Mouse (Mus musculus): Measurements from ENCODE around the gene Herc6. TPM values are rescaled to one million over a fixed set of nuclear protein-coding genes. Genes with fewer than 3 reads are reported as not detected.
"Not testable (repeated sequence)": the region's sequence is repeated elsewhere in the genome, so short reads cannot be mapped to it uniquely, and the experiment has no call there.

The Herc6 gene
- polyA plus RNA-seq, 1 experiment from 2014 or later: 6.7 TPM

DNA sequence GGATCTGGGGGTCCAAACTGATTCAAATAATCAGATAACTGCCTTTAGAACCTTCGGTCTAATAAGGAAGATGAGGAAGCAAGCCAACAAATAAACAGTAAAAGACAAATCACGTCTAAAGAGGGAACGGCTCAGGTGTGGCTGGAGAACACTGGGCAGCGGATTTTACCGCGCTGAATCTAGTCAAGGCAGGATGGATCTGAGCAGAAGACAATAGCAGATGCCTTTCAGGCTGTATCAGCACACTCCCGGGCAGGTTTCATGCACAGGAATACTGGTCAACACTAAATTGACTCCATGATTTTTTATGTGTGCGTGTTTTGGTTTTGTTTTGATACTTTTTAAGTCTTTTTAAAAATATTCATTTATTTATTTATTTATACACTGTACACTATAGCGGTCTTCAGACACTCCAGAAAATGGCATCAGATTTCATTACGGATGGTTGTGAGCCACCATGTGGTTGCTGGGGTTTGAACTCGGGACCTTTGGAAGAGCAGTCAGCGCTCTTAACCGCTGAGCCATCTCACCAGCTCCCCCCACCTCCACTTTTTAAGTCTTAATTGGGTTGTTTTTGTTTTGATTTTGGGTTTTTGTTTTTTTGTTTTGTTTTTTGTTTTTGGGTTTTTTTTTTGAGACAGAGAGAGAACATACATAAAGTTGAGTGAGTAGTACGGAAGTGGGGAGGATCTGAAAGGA is 44.7 kb upstream of the Herc6 start:
- H3K9me3 ChIP-seq (replicated peaks; ENCODE audit: control insufficient read depth, low read length): no peaks in the 10 kb centered on the region
- H3K4me2 ChIP-seq: peak overlapping the region; percentile 84
- H3K4me1 ChIP-seq (ENCODE audit: control insufficient read depth, insufficient read depth, low read length): peaks cover 8% of the 10 kb centered on the region; the same call in 1 of the 2 replicates
- 24% methylated on average over 14 of the region's 14 CpGs for WGBS (ENCODE audit: insufficient replicate concordance)
- no peaks in the 10 kb centered on the region for H3K36me3 ChIP-seq (ENCODE audit: control insufficient read depth, insufficient read depth, low read length)
- ATAC-seq (replicated peaks; ENCODE audit: insufficient number of reproducible peaks, low FRiP score, low TSS enrichment): no peak; the same call in 1 of the 2 replicates
- H3K9ac ChIP-seq (ENCODE audit: low read depth, low read length): peak overlapping the region; percentile 76
- peak overlapping the region; percentile 72 for H3K27ac ChIP-seq (ENCODE audit: low read depth, low read length)
- peak overlapping the region; percentile 76 for H3K4me3 ChIP-seq (ENCODE audit: low read depth, low read length)
- no peaks in the 10 kb centered on the region for H3K27me3 ChIP-seq (ENCODE audit: control insufficient read depth, insufficient read depth, low read length)

DNA sequence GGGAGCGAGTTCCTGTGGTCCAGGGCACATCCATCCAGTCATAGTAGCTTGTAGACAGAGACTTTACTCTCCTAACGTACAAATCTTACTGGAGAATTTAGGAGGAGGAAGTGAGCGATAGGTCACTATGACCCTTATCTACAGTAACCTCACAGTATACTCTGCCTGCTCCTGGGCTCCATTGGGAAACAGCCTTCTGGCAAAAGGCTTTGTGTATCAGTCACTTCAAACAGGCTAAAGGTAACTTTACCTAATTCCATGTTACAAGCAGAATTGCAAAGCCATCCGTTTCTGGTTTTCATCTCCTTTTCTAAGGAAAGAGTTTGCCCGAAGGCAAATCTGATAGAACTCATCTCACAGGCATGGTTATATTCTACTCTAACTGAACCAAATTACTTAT is 42.9 kb upstream of the Herc6 start:
- Histone ChIP-seq H3K4me1 (ENCODE audit: control insufficient read depth, insufficient read depth, low read length) (no peaks in the 10 kb centered on the region), H3K4me2 (no peak overlapping the region), H3K9ac (ENCODE audit: low read depth, low read length) (no peak overlapping the region), H3K36me3 (ENCODE audit: control insufficient read depth, insufficient read depth, low read length) (no peaks in the 10 kb centered on the region), H3K27me3 (ENCODE audit: control insufficient read depth, insufficient read depth, low read length) (no peaks in the 10 kb centered on the region), H3K4me3 (ENCODE audit: low read depth, low read length) (no peak overlapping the region), H3K27ac (ENCODE audit: low read depth, low read length) (no peak overlapping the region), H3K9me3 (replicated peaks; ENCODE audit: control insufficient read depth, low read length) (no peaks in the 10 kb centered on the region)
- WGBS (ENCODE audit: insufficient replicate concordance): 67% methylated on average over 5 of the region's 5 CpGs
- ATAC-seq (replicated peaks; ENCODE audit: insufficient number of reproducible peaks, low FRiP score, low TSS enrichment): no peak

GRCm38 (mm10) chr6:57540950-57541498 is 39.8 kb upstream of the Herc6 start:
- Histone ChIP-seq H3K27me3 (ENCODE audit: control insufficient read depth, insufficient read depth, low read length) (no peaks in the 10 kb centered on the region), H3K9ac (ENCODE audit: low read depth, low read length) (no peak overlapping the region), H3K4me1 (ENCODE audit: control insufficient read depth, insufficient read depth, low read length) (no peaks in the 10 kb centered on the region), H3K27ac (ENCODE audit: low read depth, low read length) (no peak overlapping the region), H3K36me3 (ENCODE audit: control insufficient read depth, insufficient read depth, low read length) (no peaks in the 10 kb centered on the region), H3K9me3 (replicated peaks; ENCODE audit: control insufficient read depth, low read length) (no peaks in the 10 kb centered on the region), H3K4me3 (ENCODE audit: low read depth, low read length) (no peak overlapping the region), H3K4me2 (no peak overlapping the region)
- no peak for ATAC-seq (replicated peaks; ENCODE audit: insufficient number of reproducible peaks, low FRiP score, low TSS enrichment)
- WGBS (ENCODE audit: insufficient replicate concordance): 80% methylated on average over 5 of the region's 5 CpGs

DNA sequence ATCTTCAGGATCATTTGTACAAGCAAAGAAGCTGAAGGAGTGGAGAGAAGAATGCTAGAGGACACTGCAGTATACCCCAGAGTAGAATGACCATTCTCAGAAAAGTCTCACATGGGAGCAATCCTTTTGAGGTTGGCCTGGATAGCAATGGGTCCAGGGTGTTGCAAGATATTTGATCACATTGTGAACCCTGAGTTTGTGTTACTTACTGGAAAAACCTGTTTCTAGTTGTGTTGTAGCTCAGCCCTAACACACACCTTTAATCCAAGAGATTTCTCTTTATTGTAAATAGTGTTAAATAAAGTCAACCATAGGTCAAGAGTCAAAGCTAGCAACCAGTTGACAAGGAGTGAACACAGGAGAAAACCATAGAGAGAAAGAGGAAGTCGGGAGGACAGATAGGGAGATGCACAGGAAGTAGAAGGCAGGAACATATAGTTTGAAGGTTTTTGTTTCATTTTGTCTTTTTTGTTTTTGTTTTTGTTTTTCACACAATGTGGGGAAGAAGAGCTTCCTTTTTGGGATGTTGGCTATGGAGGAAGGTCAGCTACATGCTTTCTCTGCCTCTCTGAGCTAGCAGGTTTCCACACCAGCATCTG is 39.0 kb upstream of the Herc6 start:
- H3K4me2 ChIP-seq: no peak overlapping the region
- WGBS (ENCODE audit: insufficient replicate concordance): 70% methylated on average over 1 of the region's 1 CpGs
- no peak for ATAC-seq (replicated peaks; ENCODE audit: insufficient number of reproducible peaks, low FRiP score, low TSS enrichment)
- no peaks in the 10 kb centered on the region for H3K4me1 ChIP-seq (ENCODE audit: control insufficient read depth, insufficient read depth, low read length)
- H3K9me3 ChIP-seq (replicated peaks; ENCODE audit: control insufficient read depth, low read length): no peaks in the 10 kb centered on the region
- H3K27me3 ChIP-seq (ENCODE audit: control insufficient read depth, insufficient read depth, low read length): no peaks in the 10 kb centered on the region
- H3K9ac ChIP-seq (ENCODE audit: low read depth, low read length): no peak overlapping the region
- no peaks in the 10 kb centered on the region for H3K36me3 ChIP-seq (ENCODE audit: control insufficient read depth, insufficient read depth, low read length)
- no peak overlapping the region for H3K4me3 ChIP-seq (ENCODE audit: low read depth, low read length)
- H3K27ac ChIP-seq (ENCODE audit: low read depth, low read length): no peak overlapping the region

GRCm38 (mm10) chr6:57543591-57543990 is 37.2 kb upstream of the Herc6 start:
- H3K9ac ChIP-seq (ENCODE audit: low read depth, low read length); H3K4me1 ChIP-seq (ENCODE audit: control insufficient read depth, insufficient read depth, low read length); H3K27me3 ChIP-seq (ENCODE audit: control insufficient read depth, insufficient read depth, low read length); H3K4me2 ChIP-seq; H3K36me3 ChIP-seq (ENCODE audit: control insufficient read depth, insufficient read depth, low read length); H3K9me3 ChIP-seq (replicated peaks; ENCODE audit: control insufficient read depth, low read length); ATAC-seq (replicated peaks; ENCODE audit: insufficient number of reproducible peaks, low FRiP score, low TSS enrichment); H3K4me3 ChIP-seq (ENCODE audit: low read depth, low read length); H3K27ac ChIP-seq (ENCODE audit: low read depth, low read length): not testable (repeated sequence)

GRCm38 (mm10) chr6:57544866-57545265 is 35.9 kb upstream of the Herc6 start:
- H3K9me3 ChIP-seq (replicated peaks; ENCODE audit: control insufficient read depth, low read length): no peaks in the 10 kb centered on the region
- H3K4me3 ChIP-seq (ENCODE audit: low read depth, low read length): no peak overlapping the region
- 39% methylated on average over 2 of the region's 2 CpGs for WGBS (ENCODE audit: insufficient replicate concordance)
- H3K4me2 ChIP-seq: no peak overlapping the region
- no peak overlapping the region for H3K27ac ChIP-seq (ENCODE audit: low read depth, low read length)
- no peaks in the 10 kb centered on the region for H3K27me3 ChIP-seq (ENCODE audit: control insufficient read depth, insufficient read depth, low read length)
- ATAC-seq (replicated peaks; ENCODE audit: insufficient number of reproducible peaks, low FRiP score, low TSS enrichment): no peak
- H3K4me1 ChIP-seq (ENCODE audit: control insufficient read depth, insufficient read depth, low read length): no peaks in the 10 kb centered on the region
- no peaks in the 10 kb centered on the region for H3K36me3 ChIP-seq (ENCODE audit: control insufficient read depth, insufficient read depth, low read length)
- H3K9ac ChIP-seq (ENCODE audit: low read depth, low read length): no peak overlapping the region

DNA sequence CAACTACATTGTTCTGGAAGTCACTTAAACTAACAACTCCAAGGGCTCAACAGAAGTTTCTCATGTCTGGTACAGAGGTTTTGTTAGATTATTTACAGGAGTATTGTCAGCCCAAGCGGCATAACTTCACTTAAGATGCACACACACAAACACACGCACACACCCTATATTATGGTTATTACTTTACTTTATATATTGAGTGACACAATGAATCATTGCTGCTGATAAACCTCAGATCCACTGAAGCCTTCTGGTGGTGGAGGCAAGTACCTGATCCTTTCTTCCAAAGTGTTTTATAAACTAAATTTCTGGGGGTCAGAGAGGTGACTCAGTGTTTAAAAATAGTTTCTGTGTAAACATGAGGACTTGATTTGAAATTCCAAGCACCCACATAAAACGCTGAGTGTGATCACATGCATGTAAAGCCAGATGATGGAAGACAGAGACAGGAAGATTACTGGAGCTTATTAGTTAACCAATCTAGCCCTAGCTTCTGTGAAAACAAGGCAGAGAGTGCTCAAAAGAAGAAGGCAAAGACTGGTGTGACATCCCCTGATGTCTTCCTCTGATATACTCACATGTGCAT is 29.5 kb upstream of the Herc6 start:
- ATAC-seq (replicated peaks; ENCODE audit: insufficient number of reproducible peaks, low FRiP score, low TSS enrichment): no peak
- Histone ChIP-seq H3K4me2 (no peak overlapping the region), H3K9me3 (replicated peaks; ENCODE audit: control insufficient read depth, low read length) (no peaks in the 10 kb centered on the region), H3K9ac (ENCODE audit: low read depth, low read length) (no peak overlapping the region), H3K36me3 (ENCODE audit: control insufficient read depth, insufficient read depth, low read length) (no peaks in the 10 kb centered on the region), H3K27me3 (ENCODE audit: control insufficient read depth, insufficient read depth, low read length) (no peaks in the 10 kb centered on the region), H3K4me3 (ENCODE audit: low read depth, low read length) (no peak overlapping the region), H3K27ac (ENCODE audit: low read depth, low read length) (no peak overlapping the region), H3K4me1 (ENCODE audit: control insufficient read depth, insufficient read depth, low read length) (no peaks in the 10 kb centered on the region)
- WGBS (ENCODE audit: insufficient replicate concordance): 60% methylated on average over 3 of the region's 3 CpGs

DNA sequence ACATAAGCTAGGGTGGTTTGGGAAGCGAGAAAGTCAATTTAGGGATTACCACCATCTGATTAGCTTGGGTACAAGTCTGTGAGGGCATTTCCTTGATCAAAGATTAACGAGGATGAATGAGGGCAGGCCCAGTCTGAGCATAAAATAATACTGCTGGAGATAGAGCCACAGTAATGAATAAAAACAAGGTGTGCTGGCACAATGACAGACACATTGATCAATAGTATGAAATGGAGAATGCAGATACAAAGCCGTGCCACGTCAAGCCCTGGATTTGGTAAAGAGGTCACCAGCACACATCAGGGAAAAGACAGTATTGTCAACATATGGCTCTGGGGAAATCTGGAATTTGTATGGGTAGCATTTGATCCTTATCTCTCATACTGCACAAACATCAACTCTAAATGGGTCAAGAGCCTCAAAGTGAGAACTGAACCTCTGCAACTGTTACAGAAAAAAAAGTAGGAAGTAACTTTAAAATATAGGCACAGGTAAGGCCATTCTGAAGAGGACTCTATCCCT is 22.9 kb upstream of the Herc6 start:
- H3K4me1 ChIP-seq (ENCODE audit: control insufficient read depth, insufficient read depth, low read length): no peaks in the 10 kb centered on the region
- 61% methylated on average over 4 of the region's 4 CpGs for WGBS (ENCODE audit: insufficient replicate concordance)
- H3K27ac ChIP-seq (ENCODE audit: low read depth, low read length): no peak overlapping the region
- H3K4me2 ChIP-seq: no peak overlapping the region
- no peaks in the 10 kb centered on the region for H3K27me3 ChIP-seq (ENCODE audit: control insufficient read depth, insufficient read depth, low read length)
- no peak for ATAC-seq (replicated peaks; ENCODE audit: insufficient number of reproducible peaks, low FRiP score, low TSS enrichment)
- H3K9me3 ChIP-seq (replicated peaks; ENCODE audit: control insufficient read depth, low read length): peaks cover 3% of the 10 kb centered on the region; the same call in 1 of the 2 replicates
- H3K36me3 ChIP-seq (ENCODE audit: control insufficient read depth, insufficient read depth, low read length): no peaks in the 10 kb centered on the region
- no peak overlapping the region for H3K9ac ChIP-seq (ENCODE audit: low read depth, low read length)
- H3K4me3 ChIP-seq (ENCODE audit: low read depth, low read length): no peak overlapping the region
